In the genomic region with DNA sequence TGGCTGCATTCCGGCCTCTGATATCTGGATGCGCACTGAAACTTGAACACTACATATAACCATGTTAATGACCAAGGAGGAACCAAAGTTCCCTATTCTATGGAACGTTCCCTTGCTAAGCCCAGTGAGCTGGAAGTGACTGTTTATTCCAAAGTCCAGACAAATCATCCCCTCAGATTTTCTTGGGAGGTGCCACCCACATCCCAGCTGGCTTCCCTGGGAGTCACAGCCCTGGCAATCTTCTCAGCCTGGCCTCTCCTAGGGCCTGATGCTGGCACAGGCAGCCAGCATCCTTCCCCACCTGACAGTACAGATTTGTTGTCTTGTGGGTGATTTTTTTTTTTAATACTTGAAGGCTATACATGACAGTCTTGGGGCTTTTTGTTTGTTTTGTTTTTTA, we compare ENCODE assay signal across 30 mouse cellular contexts. TPM values are rescaled to one million over a fixed set of nuclear protein-coding genes. Genes with fewer than 3 reads are reported as not detected.
DNase-seq lines count a peak whose midpoint lies in the region; ATAC-seq and TF ChIP-seq lines count a peak whose summit lies in the region.
"Had no signal": no experiment of that assay in that cellular context is flagged by ENCODE, and none has a peak within 500 bp of the region (broad histone marks: within the 10 kb centered on the region; RNA-seq: fewer than 3 reads in every experiment).

No protein-coding gene starts in this region.

- no peak for ATAC-seq in liver, postnatal 0 days
- ATAC-seq in liver, embryonic 12.5 days = no peak
- no peak; the same call in 1 of the 2 replicates for ATAC-seq in intestine, embryonic 15.5 days
- ATAC-seq in intestine, postnatal 0 days = peak; percentile 63
- ATAC-seq in erythroid progenitor cell, adult 5-6 weeks (replicated peaks; ENCODE audit: low FRiP score, poor library complexity, severe bottlenecking) = no peak
- ATAC-seq: CD4-positive, CD25-positive, alpha-beta regulatory T cell, adult 4 months; forebrain, embryonic 13.5 days; forebrain, embryonic 16.5 days; hindbrain, embryonic 16.5 days had no signal

- H3K4me1 ChIP-seq in liver, postnatal 0 days (ENCODE audit: insufficient read depth) = peaks cover 35% of the 10 kb centered on the region
- peaks cover 59% of the 10 kb centered on the region for H3K4me1 ChIP-seq in liver, embryonic 12.5 days
- H3K4me1 ChIP-seq in intestine, embryonic 15.5 days (replicated peaks) = peaks cover 15% of the 10 kb centered on the region
- peaks cover 6% of the 10 kb centered on the region; the same call in 1 of the 2 replicates for H3K4me1 ChIP-seq in intestine, postnatal 0 days (replicated peaks; ENCODE audit: control insufficient read depth, insufficient read depth, low read length)
- H3K4me1 ChIP-seq: embryonic facial prominence, embryonic 10.5 days; embryonic facial prominence, embryonic 13.5 days; forebrain, embryonic 13.5 days; hindbrain, embryonic 10.5 days; hindbrain, embryonic 13.5 days had no signal

- peaks cover 3% of the 10 kb centered on the region; the same call in 1 of the 2 replicates for H3K36me3 ChIP-seq in liver, postnatal 0 days (replicated peaks; ENCODE audit: insufficient read depth, low read length)
- peaks cover 27% of the 10 kb centered on the region for H3K36me3 ChIP-seq in liver, embryonic 12.5 days
- no peaks in the 10 kb centered on the region for H3K36me3 ChIP-seq in intestine, embryonic 15.5 days
- peaks cover 4% of the 10 kb centered on the region; the same call in 1 of the 2 replicates for H3K36me3 ChIP-seq in intestine, postnatal 0 days (ENCODE audit: control insufficient read depth, insufficient read depth)
- H3K36me3 ChIP-seq: heart, embryonic 15.5 days had no signal

- peak; percentile 54 for DNase-seq in kidney, postnatal 14 days
- no peak for DNase-seq in kidney, adult 9 months
- no peak for DNase-seq in liver, postnatal 0 days
- no peak for DNase-seq in ovary, adult 18-20 months (ENCODE audit: low spot score)
- DNase-seq: adrenal gland, adult 2 months; adrenal gland, postnatal 14 days; cerebellum, adult 11-12 months; cerebellum, adult 8-10 months; cerebellum, postnatal 10 days; cerebellum, postnatal 36 days; embryo, embryonic 11 days; heart, adult 11 months; heart, postnatal 10 days; heart, postnatal 36 days had no signal

- no peaks in the 10 kb centered on the region for H3K9me3 ChIP-seq in liver, postnatal 0 days (ENCODE audit: low read length)
- H3K9me3 ChIP-seq in liver, embryonic 12.5 days (replicated peaks) = no peaks in the 10 kb centered on the region
- H3K9me3 ChIP-seq in intestine, embryonic 15.5 days = no peaks in the 10 kb centered on the region
- H3K9me3 ChIP-seq in intestine, postnatal 0 days (ENCODE audit: control insufficient read depth) = no peaks in the 10 kb centered on the region
- H3K9me3 ChIP-seq: embryonic facial prominence, embryonic 10.5 days; embryonic facial prominence, embryonic 13.5 days; forebrain, embryonic 10.5 days; forebrain, embryonic 13.5 days; heart, embryonic 12.5 days; heart, embryonic 15.5 days; hindbrain, embryonic 10.5 days; hindbrain, embryonic 13.5 days had no signal

- 0 out of 2 replicates have a peak overlapping the region, but pooled peaks have one; percentile 6 for H3K27ac ChIP-seq in liver, postnatal 0 days (ENCODE audit: low read depth)
- H3K27ac ChIP-seq in liver, embryonic 12.5 days = no peak overlapping the region
- 0 out of 2 replicates have a peak overlapping the region, but pooled peaks have one; percentile 1 for H3K27ac ChIP-seq in intestine, embryonic 15.5 days
- H3K27ac ChIP-seq in intestine, postnatal 0 days (ENCODE audit: low read depth, low read length) = peak overlapping the region; percentile 75
- H3K27ac ChIP-seq: embryonic facial prominence, embryonic 10.5 days; embryonic facial prominence, embryonic 13.5 days; forebrain, embryonic 10.5 days; forebrain, embryonic 13.5 days; heart, embryonic 15.5 days; hindbrain, embryonic 10.5 days; hindbrain, embryonic 13.5 days had no signal

- H3K27me3 ChIP-seq in liver, postnatal 0 days (ENCODE audit: insufficient read depth, low read length) = no peaks in the 10 kb centered on the region
- no peaks in the 10 kb centered on the region for H3K27me3 ChIP-seq in liver, embryonic 12.5 days (replicated peaks)
- no peaks in the 10 kb centered on the region for H3K27me3 ChIP-seq in intestine, embryonic 15.5 days (replicated peaks)
- H3K27me3 ChIP-seq in intestine, postnatal 0 days (replicated peaks; ENCODE audit: control insufficient read depth, insufficient read depth, low read length) = no peaks in the 10 kb centered on the region
- H3K27me3 ChIP-seq: embryonic facial prominence, embryonic 13.5 days; forebrain, embryonic 13.5 days; heart, embryonic 12.5 days; heart, embryonic 15.5 days; hindbrain, embryonic 13.5 days had no signal

- TF ChIP-seq EP300 in liver, postnatal 0 days (IDR thresholded peaks at IDR 0.05; ENCODE audit: low read depth) = no peak

- H3K9ac ChIP-seq in liver, postnatal 0 days (replicated peaks) = no peak overlapping the region
- no peak overlapping the region for H3K9ac ChIP-seq in liver, embryonic 12.5 days
- no peak overlapping the region for H3K9ac ChIP-seq in intestine, embryonic 15.5 days
- H3K9ac ChIP-seq in intestine, postnatal 0 days (ENCODE audit: low read depth, low read length) = no peak overlapping the region
- H3K9ac ChIP-seq: embryonic facial prominence, embryonic 13.5 days; forebrain, embryonic 13.5 days; heart, embryonic 12.5 days; heart, embryonic 15.5 days; hindbrain, embryonic 13.5 days had no signal

- H3K4me2 ChIP-seq in liver, postnatal 0 days (ENCODE audit: low read depth, low read length) = no peak overlapping the region
- H3K4me2 ChIP-seq in liver, embryonic 12.5 days = no peak overlapping the region
- no peak overlapping the region for H3K4me2 ChIP-seq in intestine, embryonic 15.5 days (replicated peaks)
- H3K4me2 ChIP-seq in intestine, postnatal 0 days (replicated peaks; ENCODE audit: low read depth) = peak overlapping the region; percentile 13; the same call in 1 of the 2 replicates
- H3K4me2 ChIP-seq: embryonic facial prominence, embryonic 13.5 days; forebrain, embryonic 13.5 days; heart, embryonic 12.5 days; heart, embryonic 15.5 days; hindbrain, embryonic 13.5 days had no signal

- no peak overlapping the region for H3K4me3 ChIP-seq in liver, postnatal 0 days (ENCODE audit: low read depth, low read length)
- H3K4me3 ChIP-seq in liver, embryonic 12.5 days = no peak overlapping the region
- no peak overlapping the region for H3K4me3 ChIP-seq in intestine, embryonic 15.5 days (replicated peaks)
- H3K4me3 ChIP-seq in intestine, postnatal 0 days (ENCODE audit: low read depth, low read length) = no peak overlapping the region
- H3K4me3 ChIP-seq: embryonic facial prominence, embryonic 10.5 days; embryonic facial prominence, embryonic 13.5 days; erythroblast, embryonic 14.5 days; forebrain, embryonic 10.5 days; forebrain, embryonic 13.5 days; heart, embryonic 12.5 days; heart, embryonic 15.5 days; hindbrain, embryonic 10.5 days; hindbrain, embryonic 13.5 days had no signal

- no peak for TF ChIP-seq CTCF in liver, postnatal 0 days (IDR thresholded peaks at IDR 0.05; ENCODE audit: low read depth)
- no peak for TF ChIP-seq CTCF in intestine, postnatal 0 days (IDR thresholded peaks at IDR 0.05; ENCODE audit: low read depth)

- 95% methylated on average over 3 of the region's 3 CpGs for WGBS in liver, postnatal 0 days (ENCODE audit: insufficient replicate concordance)
- WGBS in liver, embryonic 12.5 days (ENCODE audit: insufficient replicate concordance) = 89% methylated on average over 3 of the region's 3 CpGs
- 80% methylated on average over 3 of the region's 3 CpGs for WGBS in intestine, embryonic 15.5 days
- WGBS in intestine, postnatal 0 days = 49% methylated on average over 3 of the region's 3 CpGs

RNA-seq across cellular contexts. Expression of gene Lpcat3, which starts 16.7 kb away (rescaled TPM):
- 68.7 and 72.6 TPM in 2 replicates for polyA plus RNA-seq in liver, postnatal 0 days (2015; fragmentation: Nextera tagmentation; extraction: Ambion mirVana)
- 67.1 and 74.5 TPM in 2 replicates for polyA plus RNA-seq in liver, embryonic 12.5 days (2016; fragmentation: Nextera tagmentation; extraction: Ambion mirVana)
- 134 and 145 TPM in 2 replicates for polyA plus RNA-seq in intestine, embryonic 15.5 days (2015; fragmentation: Nextera tagmentation; extraction: Ambion mirVana)
- polyA plus RNA-seq in intestine, postnatal 0 days (2015; fragmentation: Nextera tagmentation; extraction: Ambion mirVana) = 209 and 212 TPM in 2 replicates
- total RNA-seq in erythroid progenitor cell, adult 5-6 weeks (2015; ENCODE audit: low replicate concordance) = 452 and 538 TPM in 2 replicates
- total RNA-seq in erythroid progenitor cell, adult 5-6 weeks (2017; ENCODE audit: low replicate concordance) = 191 and 249 TPM in 2 replicates

RNA-seq across cellular contexts. Expression of gene Emg1, which starts 32.5 kb away (rescaled TPM):
- 93.2 and 96.9 TPM in 2 replicates for polyA plus RNA-seq in liver, postnatal 0 days (2015; fragmentation: Nextera tagmentation; extraction: Ambion mirVana)
- polyA plus RNA-seq in liver, embryonic 12.5 days (2016; fragmentation: Nextera tagmentation; extraction: Ambion mirVana) = 200 TPM in 2 replicates
- polyA plus RNA-seq in intestine, embryonic 15.5 days (2015; fragmentation: Nextera tagmentation; extraction: Ambion mirVana) = 225 and 231 TPM in 2 replicates
- polyA plus RNA-seq in intestine, postnatal 0 days (2015; fragmentation: Nextera tagmentation; extraction: Ambion mirVana) = 96.6 and 97.3 TPM in 2 replicates
- 103 and 153 TPM in 2 replicates for total RNA-seq in erythroid progenitor cell, adult 5-6 weeks (2015; ENCODE audit: low replicate concordance)
- total RNA-seq in erythroid progenitor cell, adult 5-6 weeks (2017; ENCODE audit: low replicate concordance) = 69.4 and 86.4 TPM in 2 replicates

RNA-seq across cellular contexts. Expression of gene Phb2, which starts 32.6 kb away (rescaled TPM):
- polyA plus RNA-seq in liver, postnatal 0 days (2015; fragmentation: Nextera tagmentation; extraction: Ambion mirVana) = 308 and 318 TPM in 2 replicates
- polyA plus RNA-seq in liver, embryonic 12.5 days (2016; fragmentation: Nextera tagmentation; extraction: Ambion mirVana) = 433 and 443 TPM in 2 replicates
- 497 and 503 TPM in 2 replicates for polyA plus RNA-seq in intestine, embryonic 15.5 days (2015; fragmentation: Nextera tagmentation; extraction: Ambion mirVana)
- 249 and 255 TPM in 2 replicates for polyA plus RNA-seq in intestine, postnatal 0 days (2015; fragmentation: Nextera tagmentation; extraction: Ambion mirVana)
- total RNA-seq in erythroid progenitor cell, adult 5-6 weeks (2015; ENCODE audit: low replicate concordance) = 61.2 and 143 TPM in 2 replicates
- total RNA-seq in erythroid progenitor cell, adult 5-6 weeks (2017; ENCODE audit: low replicate concordance) = 76.0 and 79.9 TPM in 2 replicates

RNA-seq across cellular contexts. Expression of gene C1s2, which starts 43.6 kb away (rescaled TPM):
- polyA plus RNA-seq in liver, postnatal 0 days (2015; fragmentation: Nextera tagmentation; extraction: Ambion mirVana) = 0.04 TPM in 1 of 2 replicates, not detected in the other
- not detected in 2 replicates for polyA plus RNA-seq in liver, embryonic 12.5 days (2016; fragmentation: Nextera tagmentation; extraction: Ambion mirVana)
- not detected in 2 replicates for polyA plus RNA-seq in intestine, embryonic 15.5 days (2015; fragmentation: Nextera tagmentation; extraction: Ambion mirVana)
- polyA plus RNA-seq in intestine, postnatal 0 days (2015; fragmentation: Nextera tagmentation; extraction: Ambion mirVana) = not detected in 2 replicates
- total RNA-seq in erythroid progenitor cell, adult 5-6 weeks (2015; ENCODE audit: low replicate concordance) = not detected in 2 replicates
- total RNA-seq in erythroid progenitor cell, adult 5-6 weeks (2017; ENCODE audit: low replicate concordance) = not detected in 2 replicates
- polyA plus RNA-seq: adrenal gland, adult 2 months; CD4-positive, CD25-positive, alpha-beta regulatory T cell, adult 4 months; embryonic facial prominence, embryonic 10.5 days; embryonic facial prominence, embryonic 13.5 days; erythroblast, embryonic 14.5 days; forebrain, embryonic 13.5 days; heart, embryonic 12.5 days; heart, embryonic 15.5 days; hindbrain, embryonic 10.5 days; hindbrain, embryonic 16.5 days had no signal

RNA-seq across cellular contexts. Expression of gene Ptpn6, which starts 59.0 kb away (rescaled TPM):
- polyA plus RNA-seq in liver, postnatal 0 days (2015; fragmentation: Nextera tagmentation; extraction: Ambion mirVana) = 39.2 and 45.1 TPM in 2 replicates
- 30.8 and 31.3 TPM in 2 replicates for polyA plus RNA-seq in liver, embryonic 12.5 days (2016; fragmentation: Nextera tagmentation; extraction: Ambion mirVana)
- 16.7 and 17.7 TPM in 2 replicates for polyA plus RNA-seq in intestine, embryonic 15.5 days (2015; fragmentation: Nextera tagmentation; extraction: Ambion mirVana)
- 17.4 TPM in 2 replicates for polyA plus RNA-seq in intestine, postnatal 0 days (2015; fragmentation: Nextera tagmentation; extraction: Ambion mirVana)
- total RNA-seq in erythroid progenitor cell, adult 5-6 weeks (2015; ENCODE audit: low replicate concordance) = 39.3 and 91.8 TPM in 2 replicates
- total RNA-seq in erythroid progenitor cell, adult 5-6 weeks (2017; ENCODE audit: low replicate concordance) = 91.8 and 94.2 TPM in 2 replicates
